Mouse (Mus musculus): Measurements from ENCODE around the gene Psme1. TPM values are rescaled to one million over a fixed set of nuclear protein-coding genes. Genes with fewer than 3 reads are reported as not detected.

Psme1 gene
- total RNA-seq, 2 experiments from 2014 or later, result 44.9 to 56.5 TPM

GRCm38 (mm10) chr14:55590748-55591330, 12.9 kb downstream of the Psme1 start, which contains the start of gene Psme2:
Gene Psme2 (minus strand): TSS chr14:55591113.
- intact Hi-C loops (cut with DNase I), result no loop called here
- DNase-seq (ENCODE audit: low spot score in 2 of 2), result peak; percentile 91 to 95

GRCm38 (mm10) chr14:55591331-55591891, 13.5 kb downstream of the Psme1 start, which contains the start of gene Rnf31:
Gene Rnf31 (plus strand): TSS chr14:55591708.
- intact Hi-C loops (cut with DNase I), result no loop called here
- peak; percentile 95 for DNase-seq (ENCODE audit: low spot score in 2 of 2)

GRCm38 (mm10) chr14:55592226-55592625, 14.3 kb downstream of the Psme1 start:
- DNase-seq (ENCODE audit: low spot score in 2 of 2), result no peak
- intact Hi-C loops (cut with DNase I), result no loop called here

- peak in 1 of 2 experiments; percentile 74 for DNase-seq (ENCODE audit: low spot score in 2 of 2)
Measured at GRCm38 (mm10) chr14:55596036-55596690, 18.2 kb downstream of the Psme1 start.

GRCm38 (mm10) chr14:55598521-55599390, 20.8 kb downstream of the Psme1 start:
- no peak for DNase-seq (ENCODE audit: low spot score in 2 of 2)
- intact Hi-C loops (cut with DNase I), result no loop called here

More at GRCm38 (mm10) chr14:55596036-55596690, 18.2 kb downstream of the Psme1 start:
- intact Hi-C loops (cut with DNase I), result no loop called here

- intact Hi-C loops (cut with DNase I), result no loop called here
- DNase-seq (ENCODE audit: low spot score in 2 of 2), result no peak
Measured at GRCm38 (mm10) chr14:55603271-55603632, 25.3 kb downstream of the Psme1 start, which contains the start of gene Irf9. Gene Irf9 (plus strand): TSS chr14:55603571.

GRCm38 (mm10) chr14:55603633-55604576, 26.0 kb downstream of the Psme1 start:
- peak; percentile 87 to 92 for DNase-seq (ENCODE audit: low spot score in 2 of 2)
- intact Hi-C loops (cut with DNase I), result no loop called here

- intact Hi-C loops (cut with DNase I), result no loop called here
- DNase-seq (ENCODE audit: low spot score in 2 of 2), result no peak
Measured at GRCm38 (mm10) chr14:55604823-55605222, 26.9 kb downstream of the Psme1 start.

GRCm38 (mm10) chr14:55605743-55606459, 28.0 kb downstream of the Psme1 start:
- DNase-seq (ENCODE audit: low spot score in 2 of 2), result no peak
- intact Hi-C loops (cut with DNase I), result no loop called here

GRCm38 (mm10) chr14:55608339-55608738, 30.4 kb downstream of the Psme1 start:
- intact Hi-C loops (cut with DNase I), result no loop called here

GRCm38 (mm10) chr14:55613346-55613745, 35.4 kb downstream of the Psme1 start:
- DNase-seq (ENCODE audit: low spot score in 2 of 2), result no peak
- intact Hi-C loops (cut with DNase I), result no loop called here

More at GRCm38 (mm10) chr14:55608339-55608738, 30.4 kb downstream of the Psme1 start:
- DNase-seq (ENCODE audit: low spot score in 2 of 2), result no peak

- DNase-seq (ENCODE audit: low spot score in 2 of 2), result no peak
- intact Hi-C loops (cut with DNase I), result no loop called here
Measured at GRCm38 (mm10) chr14:55614565-55615178, 36.7 kb downstream of the Psme1 start.

GRCm38 (mm10) chr14:55615876-55616275, 38.0 kb downstream of the Psme1 start:
- intact Hi-C loops (cut with DNase I), result no loop called here

GRCm38 (mm10) chr14:55616844-55617243, 38.9 kb downstream of the Psme1 start:
- intact Hi-C loops (cut with DNase I), result no loop called here
- DNase-seq (ENCODE audit: low spot score in 2 of 2), result no peak

More at GRCm38 (mm10) chr14:55615876-55616275, 38.0 kb downstream of the Psme1 start:
- no peak for DNase-seq (ENCODE audit: low spot score in 2 of 2)

- no peak for DNase-seq (ENCODE audit: low spot score in 2 of 2)
- intact Hi-C loops (cut with DNase I), result no loop called here
Measured at GRCm38 (mm10) chr14:55617822-55618221, 39.9 kb downstream of the Psme1 start, which contains the start of gene Rec8. Gene Rec8 (plus strand): TSS chr14:55618037.

- no peak for DNase-seq (ENCODE audit: low spot score in 2 of 2)
Measured at GRCm38 (mm10) chr14:55618486-55619195, 40.7 kb downstream of the Psme1 start.

More at GRCm38 (mm10) chr14:55618486-55619195, 40.7 kb downstream of the Psme1 start:
- intact Hi-C loops (cut with DNase I), result no loop called here
